Mouse (Mus musculus) adrenal gland, postnatal 25 days (tissue): ENCODE results near the gene Cetn4. TPM values are rescaled to one million over a fixed set of nuclear protein-coding genes. Genes with fewer than 3 reads are reported as not detected.
A peak's percentile ranks its signal among the peaks of the same experiment; 100 is the strongest.

Experiments
- DNase-seq: peaks from one replicate; pipeline ENCODE4 v3.0.0; 2021; ENCODE audit warnings: mixed read lengths
- total RNA-seq: library from RNA; stranded (reverse); gene quantifications from 2 replicates; pipeline ENCODE4 v1.2.3, GENCODE M21; 2021

Gene Cetn4
- total RNA-seq, 1 experiment from 2014 or later, result 3.7 TPM

DNA sequence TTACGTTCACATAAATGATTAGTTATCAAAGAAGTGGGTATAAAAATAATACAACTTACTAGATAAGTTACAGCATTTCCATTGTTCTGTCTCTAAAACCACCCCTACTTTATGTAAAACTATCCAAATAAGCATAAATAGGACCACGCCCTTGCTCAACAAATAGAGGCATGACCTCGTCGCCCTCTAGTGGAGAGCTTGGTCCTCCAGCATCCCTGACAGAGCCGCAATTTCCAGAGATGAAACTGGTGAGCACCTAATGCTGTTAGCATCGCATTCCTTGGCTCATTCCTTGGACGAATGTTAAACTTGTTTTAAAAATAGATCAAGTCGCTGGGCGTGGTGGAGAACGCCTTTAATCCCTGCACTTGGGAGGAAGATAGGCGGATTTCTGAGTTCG, 9.8 kb downstream of the Cetn4 start:
- peak; percentile 24 for DNase-seq

GRCm38 (mm10) chr3:37299470-37299869, 13.0 kb downstream of the Cetn4 start:
- no peak for DNase-seq

DNA sequence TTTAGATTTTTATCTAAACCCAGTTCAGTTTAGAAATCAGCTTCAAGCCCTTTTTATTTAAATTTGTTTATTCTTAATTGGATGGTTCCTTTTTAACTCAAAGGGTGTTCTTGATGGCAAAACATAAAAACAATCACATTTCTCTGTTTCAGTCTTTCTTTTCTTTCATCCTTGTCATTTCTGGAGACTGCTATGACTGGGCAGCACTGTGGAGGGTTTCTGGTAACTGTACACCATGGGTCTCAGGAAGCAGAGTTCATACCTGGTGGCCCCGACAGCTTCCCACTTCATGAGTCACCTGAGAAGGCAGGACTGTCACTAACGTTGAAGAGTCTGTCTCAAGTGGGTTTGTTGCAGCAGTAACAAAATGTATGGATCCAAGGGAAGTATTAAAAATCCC, 19.9 kb downstream of the Cetn4 start:
- no peak for DNase-seq

DNA sequence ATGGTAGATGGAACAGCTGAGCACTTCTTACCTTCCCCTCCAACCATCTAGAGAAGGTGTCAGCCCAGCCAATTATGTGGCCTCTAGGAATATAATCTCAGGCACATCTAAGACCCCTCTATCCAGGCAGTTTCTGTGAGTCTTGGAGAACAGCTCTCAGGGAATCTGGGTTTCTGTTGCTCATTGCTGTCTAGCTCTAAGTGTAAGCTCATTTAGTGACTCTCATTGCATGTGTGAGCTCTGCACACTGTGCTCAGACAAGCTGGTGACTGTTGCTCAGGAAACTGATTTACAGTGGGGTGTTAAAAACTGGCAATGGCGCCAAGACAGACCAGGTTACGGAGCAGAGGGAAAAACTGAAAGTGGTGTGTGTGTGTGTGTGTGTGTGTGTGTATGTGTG, 20.6 kb downstream of the Cetn4 start:
- no peak for DNase-seq

DNA sequence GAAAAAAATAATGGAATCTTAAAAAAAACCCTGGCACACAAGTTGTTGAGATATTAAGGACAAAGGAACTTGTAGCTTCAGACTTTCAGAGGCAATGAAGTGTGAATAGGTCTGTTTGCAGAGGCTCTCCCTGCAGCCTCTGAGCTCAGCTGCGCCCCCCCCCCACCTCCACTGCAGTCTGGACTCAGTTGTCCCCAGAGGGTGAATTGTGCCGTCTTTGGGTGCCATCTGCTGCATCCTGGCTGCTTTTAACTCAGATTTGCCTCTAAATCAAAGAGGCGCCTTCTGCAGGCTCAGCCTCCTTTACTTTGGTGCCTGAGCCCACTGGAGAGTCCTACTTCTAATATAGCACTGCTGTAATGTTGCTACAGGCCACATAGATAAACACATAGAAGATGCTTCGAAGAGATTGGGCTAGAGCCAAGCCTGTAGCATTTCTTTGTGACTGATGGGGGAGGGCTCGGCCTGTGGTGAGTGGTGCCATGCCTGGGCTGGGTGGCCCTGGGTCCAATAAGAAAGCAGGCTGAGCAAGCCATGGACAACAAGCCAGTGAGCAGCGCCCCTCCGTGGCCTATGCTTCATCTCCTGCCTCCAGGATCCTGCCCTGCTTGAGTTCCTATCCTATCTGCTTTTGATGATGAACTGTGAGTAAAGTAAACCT, 21.5 kb downstream of the Cetn4 start:
- no peak for DNase-seq

- no peak for DNase-seq
Observed at GRCm38 (mm10) chr3:37289237-37289636, 23.3 kb downstream of the Cetn4 start.

GRCm38 (mm10) chr3:37283234-37283633, 29.3 kb downstream of the Cetn4 start:
- no peak for DNase-seq

- DNase-seq, result no peak
Observed at GRCm38 (mm10) chr3:37282299-37282922, 30.1 kb downstream of the Cetn4 start.

- no peak for DNase-seq
Observed at GRCm38 (mm10) chr3:37280871-37281270, 31.6 kb downstream of the Cetn4 start.

DNA sequence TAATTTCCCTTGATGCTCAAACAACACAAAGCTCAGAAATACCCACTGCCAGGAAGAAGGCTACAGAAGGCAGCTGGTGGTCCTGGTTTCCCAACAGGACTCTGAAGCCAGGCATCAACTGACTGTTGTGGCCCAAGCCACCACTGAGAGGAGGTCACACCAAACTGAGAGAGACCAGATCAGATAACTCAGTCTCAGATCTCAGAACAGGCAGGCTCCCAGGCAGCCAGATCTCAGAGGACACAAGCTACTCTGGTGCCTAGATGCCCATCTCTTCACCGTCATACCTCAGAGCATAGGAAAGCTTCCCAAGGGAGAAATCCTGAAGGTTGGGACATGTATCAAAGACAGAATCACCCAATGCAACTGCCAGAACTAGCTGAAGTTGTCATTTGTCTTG, 32.3 kb downstream of the Cetn4 start:
- no peak for DNase-seq

DNA sequence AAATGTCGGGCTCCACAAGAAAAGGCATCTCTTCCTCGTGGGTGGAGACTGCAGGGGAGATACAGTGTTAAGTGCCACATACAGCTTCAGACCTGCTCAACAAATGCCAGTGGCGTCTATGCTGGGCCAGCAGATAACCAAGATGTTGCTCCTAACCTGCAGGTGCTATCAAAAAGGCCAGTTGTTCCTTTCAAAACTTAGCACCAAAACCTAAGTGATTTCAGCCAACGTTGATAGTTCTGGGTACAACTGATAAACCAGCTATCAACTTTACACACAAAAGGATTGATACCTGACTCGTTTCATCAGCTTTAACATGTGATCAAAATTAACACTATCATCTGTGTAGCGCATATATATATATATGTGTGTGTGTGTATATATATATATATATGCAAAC, 37.8 kb downstream of the Cetn4 start:
- no peak for DNase-seq

- DNase-seq, result no peak
Observed at GRCm38 (mm10) chr3:37273092-37273491, 39.4 kb downstream of the Cetn4 start.

DNA sequence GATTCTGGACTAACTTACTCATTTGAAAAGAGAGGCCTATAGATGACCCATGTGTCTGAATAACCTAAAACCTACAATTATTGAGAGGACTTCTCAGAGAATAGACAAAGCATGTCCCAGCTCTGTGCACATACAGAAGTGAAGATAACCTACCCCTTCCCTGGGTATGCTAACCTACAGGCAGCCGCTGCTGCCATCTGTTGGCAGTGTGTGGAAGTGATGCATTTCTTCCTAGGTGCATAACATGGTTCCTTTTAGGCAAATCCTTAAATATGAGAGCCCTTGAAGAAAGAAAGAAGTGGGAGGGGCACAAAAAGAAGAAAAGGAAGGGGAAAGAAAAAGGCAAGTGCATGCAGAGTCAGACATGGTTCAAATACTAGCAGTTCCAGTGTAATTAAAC, 41.3 kb downstream of the Cetn4 start:
- DNase-seq, result peak; percentile 54

- DNase-seq, result no peak
Observed at GRCm38 (mm10) chr3:37269926-37270325, 42.6 kb downstream of the Cetn4 start.

DNA sequence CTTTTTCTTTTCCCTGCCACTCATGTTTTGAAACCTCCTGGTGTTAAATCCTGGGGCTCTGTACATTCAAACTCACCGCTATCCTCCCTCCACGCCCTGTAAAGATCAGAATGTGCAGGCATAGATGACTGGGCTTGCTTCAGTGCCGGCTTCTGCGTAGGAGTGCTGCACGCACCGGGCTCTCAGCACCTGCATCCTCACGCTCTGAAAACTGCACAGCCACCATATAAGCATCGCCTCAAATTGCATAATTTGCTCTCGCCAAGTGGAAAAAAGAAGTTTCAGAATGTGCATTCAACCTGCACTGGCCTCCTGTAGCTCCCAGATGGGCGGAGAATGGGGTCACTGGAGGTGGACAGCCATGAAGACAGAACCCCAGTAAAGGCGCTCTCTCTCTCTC, 44.2 kb downstream of the Cetn4 start:
- no peak for DNase-seq

- no peak for DNase-seq
Observed at GRCm38 (mm10) chr3:37259331-37259999, 53.0 kb downstream of the Cetn4 start.

GRCm38 (mm10) chr3:37257776-37258175, 54.7 kb downstream of the Cetn4 start:
- DNase-seq, result no peak

Other genes with a start within 250 kb of the Cetn4 start
- gene Adad1, start 249.2 kb downstream of the Cetn4 start, total RNA-seq, result not detected in 2 replicates
- gene Il2, start 186.7 kb downstream of the Cetn4 start, total RNA-seq, result not detected in 2 replicates
- not detected in 2 replicates for gene Il21, start 80.1 kb downstream of the Cetn4 start, total RNA-seq
- 6.9 and 8.1 TPM in 2 replicates for gene Bbs12, start 154 bp downstream of the Cetn4 start, total RNA-seq
- gene Fgf2, start 35.6 kb upstream of the Cetn4 start, total RNA-seq, result 1.4 and 2.5 TPM in 2 replicates
- gene Spata5, start 107.2 kb upstream of the Cetn4 start, total RNA-seq, result 33.9 and 35.6 TPM in 2 replicates
- gene Nudt6, start 107.5 kb upstream of the Cetn4 start, total RNA-seq, result 22.1 and 33.3 TPM in 2 replicates